20 mouse cellular contexts compared by ENCODE assay signal in genomic region chr10:64215632-64216031, GRCm38 (mm10).
DNase-seq lines count a peak whose midpoint lies in the region; ATAC-seq lines count a peak whose summit lies in the region.
"Had no signal": no experiment of that assay in that cellular context is flagged by ENCODE, and none has a peak within 500 bp of the region (broad histone marks: within the 10 kb centered on the region; RNA-seq: fewer than 3 reads in every experiment).

No protein-coding gene starts in this region.

- no peak overlapping the region for H3K27ac ChIP-seq in kidney, embryonic 16.5 days (ENCODE audit: low read length)
- H3K27ac ChIP-seq: embryonic facial prominence, embryonic 12.5 days; forebrain, embryonic 13.5 days; gastrocnemius, adult 2 months; heart, embryonic 13.5 days; hindbrain, embryonic 15.5 days; midbrain, embryonic 12.5 days had no signal

- H3K36me3 ChIP-seq in kidney, embryonic 16.5 days (ENCODE audit: insufficient read depth, low read length), result no peaks in the 10 kb centered on the region
- H3K36me3 ChIP-seq: embryonic facial prominence, embryonic 12.5 days; heart, embryonic 13.5 days; hindbrain, embryonic 15.5 days; midbrain, embryonic 12.5 days had no signal

- H3K4me3 ChIP-seq in kidney, embryonic 16.5 days (ENCODE audit: low read length), result no peak overlapping the region
- H3K4me3 ChIP-seq: embryonic facial prominence, embryonic 12.5 days; erythroblast, embryonic 14.5 days; forebrain, embryonic 13.5 days; gastrocnemius, adult 2 months; heart, embryonic 13.5 days; hindbrain, embryonic 15.5 days; midbrain, embryonic 12.5 days had no signal

- 48% methylated on average over 3 of the region's 3 CpGs for WGBS in kidney, embryonic 16.5 days

- ATAC-seq in kidney, embryonic 16.5 days (ENCODE audit: low FRiP score, low TSS enrichment), result no peak
- ATAC-seq: forebrain, embryonic 13.5 days; intestine, embryonic 16.5 days; lung, postnatal 0 days had no signal

- H3K27me3 ChIP-seq in kidney, embryonic 16.5 days (ENCODE audit: insufficient read depth, low read length), result no peaks in the 10 kb centered on the region
- H3K27me3 ChIP-seq: embryonic facial prominence, embryonic 12.5 days; forebrain, embryonic 13.5 days; heart, embryonic 13.5 days; hindbrain, embryonic 15.5 days; midbrain, embryonic 12.5 days had no signal

- H3K4me1 ChIP-seq in kidney, embryonic 16.5 days (ENCODE audit: insufficient read depth, low read length), result no peaks in the 10 kb centered on the region
- H3K4me1 ChIP-seq: embryonic facial prominence, embryonic 12.5 days; forebrain, embryonic 13.5 days; hindbrain, embryonic 15.5 days; midbrain, embryonic 12.5 days had no signal

- no peak overlapping the region for H3K4me2 ChIP-seq in kidney, embryonic 16.5 days (replicated peaks; ENCODE audit: low read depth, low read length)
- H3K4me2 ChIP-seq: embryonic facial prominence, embryonic 12.5 days; forebrain, embryonic 13.5 days; heart, embryonic 13.5 days; hindbrain, embryonic 15.5 days; midbrain, embryonic 12.5 days had no signal

- no peaks in the 10 kb centered on the region for H3K9me3 ChIP-seq in kidney, embryonic 16.5 days (ENCODE audit: low read length)
- H3K9me3 ChIP-seq: embryonic facial prominence, embryonic 12.5 days; forebrain, embryonic 13.5 days; heart, embryonic 13.5 days; hindbrain, embryonic 15.5 days; midbrain, embryonic 12.5 days had no signal

- DNase-seq in layer of hippocampus, adult 11-12 months (ENCODE audit: low spot score), result peak; percentile 38
- no peak for DNase-seq in layer of hippocampus, adult 9-10 months (ENCODE audit: low spot score)
- peak; percentile 39 for DNase-seq in right cerebral cortex, postnatal 25 days
- DNase-seq in right cerebral cortex, postnatal 14 days, result no peak
- DNase-seq in left cerebral cortex, adult 9 months (ENCODE audit: low spot score in 2 of 2), result peak; percentile 48 to 75
- no peak for DNase-seq in cerebellum, postnatal 10 days
- DNase-seq: B cell, adult 2 months; cerebellum, adult 9-10 months; gastrocnemius, adult 2 months; heart, postnatal 36 days; liver had no signal

- H3K9ac ChIP-seq in kidney, embryonic 16.5 days (replicated peaks; ENCODE audit: low read length), result no peak overlapping the region
- H3K9ac ChIP-seq: embryonic facial prominence, embryonic 12.5 days; forebrain, embryonic 13.5 days; heart, embryonic 13.5 days; hindbrain, embryonic 15.5 days; midbrain, embryonic 12.5 days had no signal

Comparison
In these comparisons a context has a peak if more than half of its experiments do, and no peak if none do; other contexts are left out.
1. DNase-seq: peak in layer of hippocampus, adult 11-12 months (single experiment), right cerebral cortex, postnatal 25 days (single experiment) and left cerebral cortex, adult 9 months (2 of 2); none in layer of hippocampus, adult 9-10 months (single experiment), right cerebral cortex, postnatal 14 days (single experiment) and cerebellum, postnatal 10 days (0 of 2).